Mouse (Mus musculus): ENCODE measurements at regions not wholly inside any gene's neighbourhood (a gene's known extent, or its start where the extent isn't known, plus 50 kb on each side); places are given as distances from the start of the nearest gene placed in this dataset.
"Not testable (repeated sequence)": the region's sequence is repeated elsewhere in the genome, so short reads cannot be mapped to it uniquely, and the experiment has no call there.

GRCm38 (mm10) chr1:101901601-101902000 lies 2129.0 kb downstream of the Cntnap5b start:
- ATAC-seq = not testable (repeated sequence)

GRCm38 (mm10) chr1:101902154-101902825 lies 2129.7 kb downstream of the Cntnap5b start:
- ATAC-seq = peak; percentile 91

- peak; percentile 38 for ATAC-seq
Observed at GRCm38 (mm10) chr1:101902826-101903210, 2130.3 kb downstream of the Cntnap5b start.

GRCm38 (mm10) chr1:101916991-101917390 lies 2144.4 kb downstream of the Cntnap5b start:
- not testable (repeated sequence) for ATAC-seq

- ATAC-seq = no peak
Observed at GRCm38 (mm10) chr1:101918872-101919271, 2146.3 kb downstream of the Cntnap5b start.

GRCm38 (mm10) chr1:101941107-101941506 lies 2168.5 kb downstream of the Cntnap5b start:
- no peak for ATAC-seq
